Mouse (Mus musculus) heart, embryonic 14.5 days (tissue): Measurements from ENCODE around the gene Gm45208. TPM values are rescaled to one million over a fixed set of nuclear protein-coding genes. Genes with fewer than 3 reads are reported as not detected.

ENCODE experiments used
- ATAC-seq: fragments of 200-750 bp; cut with Nextera tagmentation; 2 replicates; pipeline ENCODE4 v1.8.0; 2017; ENCODE audit warnings: low read depth, moderate TSS enrichment; ENCODE audit not compliant: insufficient number of reproducible peaks, insufficient read depth, low FRiP score
- H3K27ac ChIP-seq, 2 experiments: fragments of 200-500 bp in 1 of 2; fragments of 300-500 bp in 1 of 2; sonication (generic) in 1 of 2; replicated peaks in 1 of 2; 2 replicates each; pipeline ENCODE4 v1.5.1; 2012 to 2014; ENCODE audit warnings: low read depth in 2 of 2, low read length in 2 of 2, control low read depth in 1 of 2, mild to moderate bottlenecking in 1 of 2, mixed read lengths in 1 of 2; ENCODE audit not compliant: control insufficient read depth in 1 of 2, insufficient read depth in 1 of 2
- H3K27me3 ChIP-seq: fragments of 300-500 bp; sonication (generic); 2 replicates; pipeline ENCODE4 v1.6.1; 2014; ENCODE audit warnings: mild to moderate bottlenecking, low read length, control low read depth; ENCODE audit not compliant: control insufficient read depth, insufficient read depth
- H3K36me3 ChIP-seq: fragments of 300-500 bp; sonication (generic); 2 replicates; pipeline ENCODE4 v1.6.1; 2014; ENCODE audit warnings: mild to moderate bottlenecking, control low read depth, low read length, mixed read lengths; ENCODE audit not compliant: control insufficient read depth, insufficient read depth
- H3K4me1 ChIP-seq, 2 experiments: fragments of 200-500 bp in 1 of 2; fragments of 300-500 bp in 1 of 2; sonication (generic) in 1 of 2; 2 replicates each; pipeline ENCODE4 v1.6.1; 2012 to 2014; ENCODE audit warnings: low read length in 2 of 2, control low read depth in 1 of 2, mixed read lengths in 1 of 2; ENCODE audit not compliant: control insufficient read depth in 2 of 2, insufficient read depth in 2 of 2
- H3K4me2 ChIP-seq: fragments of 300-500 bp; sonication (generic); 2 replicates; pipeline ENCODE4 v1.6.1; 2014; ENCODE audit warnings: mild to moderate bottlenecking, low read length
- H3K4me3 ChIP-seq, 2 experiments: fragments of 200-500 bp in 1 of 2; fragments of 300-500 bp in 1 of 2; sonication (generic) in 1 of 2; 2 replicates each; pipeline ENCODE4 v1.5.1; 2012 to 2014; ENCODE audit warnings: low read length in 2 of 2, mild to moderate bottlenecking in 2 of 2, control low read depth in 1 of 2, low read depth in 1 of 2, moderate library complexity in 1 of 2; ENCODE audit not compliant: control insufficient read depth in 1 of 2, insufficient read depth in 1 of 2
- H3K9ac ChIP-seq: fragments of 300-500 bp; sonication (generic); 2 replicates; pipeline ENCODE4 v1.6.1; 2014; ENCODE audit warnings: mild to moderate bottlenecking, low read length
- H3K9me3 ChIP-seq: fragments of 300-500 bp; sonication (generic); 2 replicates; pipeline ENCODE4 v1.6.1; 2016; ENCODE audit warnings: low read length, control low read depth; ENCODE audit not compliant: control insufficient read depth
- WGBS: fragments of 180-500 bp; shearing (Covaris S2); extraction: QIAGEN DNeasy Blood & Tissue Kit; methylation state at CpG from one replicate; pipeline ENCODE4 v1.1.7; 2014; 5-methylcytosine and 5-hydroxymethylcytosine counted together
- polyA plus RNA-seq: library from polyadenylated mRNA; unstranded; fragments of >200 nt; fragmentation: Nextera tagmentation; extraction: Ambion mirVana; gene quantifications from 2 replicates; pipeline ENCODE4 v1.2.1, GENCODE M21; 2014

Gene Gm45208
- polyA plus RNA-seq, 1 experiment from 2014 or later: not detected

GRCm38 (mm10) chrX:7778450-7779244 is 56.6 kb downstream of the Gm45208 start:
- Histone ChIP-seq H3K4me2 (no peak overlapping the region), H3K9me3 (no peaks in the 10 kb centered on the region), H3K9ac (no peak overlapping the region), H3K36me3 (peaks cover 10% of the 10 kb centered on the region), H3K27ac (no peak overlapping the region), H3K4me1 (no peaks in the 10 kb centered on the region), H3K27me3 (no peaks in the 10 kb centered on the region), H3K4me3 (no peak overlapping the region)
- WGBS: 59% methylated on average over 7 of the region's 7 CpGs
- ATAC-seq: no peak

- H3K9me3 ChIP-seq: no peaks in the 10 kb centered on the region
- H3K4me3 ChIP-seq: no peak overlapping the region
- H3K4me1 ChIP-seq: no peaks in the 10 kb centered on the region
- no peak overlapping the region for H3K4me2 ChIP-seq
- H3K27me3 ChIP-seq: no peaks in the 10 kb centered on the region
- H3K9ac ChIP-seq: no peak overlapping the region
- no peak for ATAC-seq
- peaks cover 3% of the 10 kb centered on the region for H3K36me3 ChIP-seq
- 15% methylated on average over 3 of the region's 3 CpGs for WGBS
- H3K27ac ChIP-seq: no peak overlapping the region
Measured at GRCm38 (mm10) chrX:7779294-7779693, 57.2 kb downstream of the Gm45208 start.

Other genes with a start within 250 kb of the Gm45208 start
- not detected in 2 replicates for gene Foxp3, start 148.6 kb upstream of the Gm45208 start, polyA plus RNA-seq
- gene Ppp1r3f, start 148.0 kb upstream of the Gm45208 start, polyA plus RNA-seq: 1.2 TPM in 2 replicates
- gene Ccdc22, start 116.7 kb upstream of the Gm45208 start, polyA plus RNA-seq: 16.1 and 17.4 TPM in 2 replicates
- not detected in 2 replicates for gene Cacna1f, start 115.2 kb upstream of the Gm45208 start, polyA plus RNA-seq
- gene Syp, start 83.8 kb upstream of the Gm45208 start, polyA plus RNA-seq: 0.24 and 2.0 TPM in 2 replicates
- gene Prickle3, start 65.0 kb upstream of the Gm45208 start, polyA plus RNA-seq: 6.2 and 7.8 TPM in 2 replicates
- 194 and 196 TPM in 2 replicates for gene Plp2, start 50.9 kb upstream of the Gm45208 start, polyA plus RNA-seq
- 0.54 and 0.74 TPM in 2 replicates for gene Magix, start 41.0 kb upstream of the Gm45208 start, polyA plus RNA-seq
- gene Gpkow, start 25.1 kb upstream of the Gm45208 start, polyA plus RNA-seq: 33.5 TPM in 2 replicates
- 18.5 and 24.0 TPM in 2 replicates for gene Wdr45, start 7.9 kb upstream of the Gm45208 start, polyA plus RNA-seq
- gene Praf2, start 6.2 kb downstream of the Gm45208 start, polyA plus RNA-seq: 36.3 and 40.8 TPM in 2 replicates
- 4.7 and 5.9 TPM in 2 replicates for gene Ccdc120, start 28.7 kb downstream of the Gm45208 start, polyA plus RNA-seq
- 13.1 and 14.5 TPM in 2 replicates for gene Tfe3, start 40.3 kb downstream of the Gm45208 start, polyA plus RNA-seq
- 25.0 and 26.6 TPM in 2 replicates for gene Gripap1, start 67.5 kb downstream of the Gm45208 start, polyA plus RNA-seq
- 1.8 and 1.9 TPM in 2 replicates for gene Kcnd1, start 100.0 kb downstream of the Gm45208 start, polyA plus RNA-seq
- gene Otud5, start 119.1 kb downstream of the Gm45208 start, polyA plus RNA-seq: 16.2 and 19.9 TPM in 2 replicates
- gene Pim2, start 156.0 kb downstream of the Gm45208 start, polyA plus RNA-seq: 3.8 and 4.9 TPM in 2 replicates
- gene Slc35a2, start 161.8 kb downstream of the Gm45208 start, polyA plus RNA-seq: 15.2 and 18.3 TPM in 2 replicates
- 61.9 and 65.1 TPM in 2 replicates for gene Pqbp1, start 177.0 kb downstream of the Gm45208 start, polyA plus RNA-seq
- 132 and 159 TPM in 2 replicates for gene Timm17b, start 177.1 kb downstream of the Gm45208 start, polyA plus RNA-seq
- not detected in 2 replicates for gene Gm10491, start 185.6 kb downstream of the Gm45208 start, polyA plus RNA-seq
- gene Gm10490, start 187.3 kb downstream of the Gm45208 start, polyA plus RNA-seq: not detected in 2 replicates
- 0.09 and 0.63 TPM in 2 replicates for gene Pcsk1n, start 197.6 kb downstream of the Gm45208 start, polyA plus RNA-seq
- not detected in 2 replicates for gene Eras, start 206.4 kb downstream of the Gm45208 start, polyA plus RNA-seq
- gene Hdac6, start 225.6 kb downstream of the Gm45208 start, polyA plus RNA-seq: 25.3 and 26.5 TPM in 2 replicates